Mouse (Mus musculus) cerebellum, postnatal 25 days (tissue): ENCODE measurements around the gene Ldhd.

Experiments
- DNase-seq, 2 experiments: peaks; one replicate each; pipeline ENCODE4 v3.0.0; 2021; ENCODE audit warnings: mixed read lengths in 2 of 2

Gene Ldhd

DNA sequence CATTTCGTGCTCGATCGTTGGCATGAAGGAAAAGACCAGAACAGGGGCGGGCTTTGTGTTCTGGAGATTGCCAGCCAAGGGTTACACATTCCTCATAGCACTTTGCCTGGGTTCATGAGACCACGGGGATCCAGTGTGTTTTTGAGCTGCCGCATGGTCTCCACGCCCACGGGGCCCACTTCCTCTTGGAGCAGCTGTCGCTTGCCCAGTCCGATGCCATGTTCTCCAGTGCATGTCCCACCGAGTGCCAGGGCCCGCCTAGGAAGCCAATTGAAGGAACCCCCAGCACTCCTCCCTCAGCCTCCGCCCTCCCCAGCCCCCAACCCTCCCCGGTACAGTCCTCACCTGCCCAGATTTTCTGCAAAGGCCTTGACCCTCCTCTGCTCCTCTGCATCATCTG is 3.2 kb downstream of the Ldhd start:
- DNase-seq, result no peak

DNA sequence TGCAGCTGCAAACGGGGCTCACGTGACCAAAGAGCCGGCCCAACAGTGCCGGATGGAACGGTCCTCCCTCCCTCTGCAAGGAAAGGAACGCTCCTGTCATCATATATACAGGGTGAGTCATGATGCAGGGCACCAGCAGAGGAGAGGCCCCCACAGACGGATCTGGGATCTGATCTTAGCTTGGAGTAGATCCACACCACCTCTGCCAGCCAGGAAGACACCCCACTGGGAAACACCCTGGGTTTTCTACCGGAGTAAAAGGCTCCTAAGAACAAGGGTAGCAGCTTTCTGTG is 3.7 kb downstream of the Ldhd start:
- DNase-seq, result peak in 1 of 2 experiments; percentile 44

GRCm38 (mm10) chr8:111625694-111626527 is 4.3 kb downstream of the Ldhd start:
- peak; percentile 82 to 88 for DNase-seq

DNA sequence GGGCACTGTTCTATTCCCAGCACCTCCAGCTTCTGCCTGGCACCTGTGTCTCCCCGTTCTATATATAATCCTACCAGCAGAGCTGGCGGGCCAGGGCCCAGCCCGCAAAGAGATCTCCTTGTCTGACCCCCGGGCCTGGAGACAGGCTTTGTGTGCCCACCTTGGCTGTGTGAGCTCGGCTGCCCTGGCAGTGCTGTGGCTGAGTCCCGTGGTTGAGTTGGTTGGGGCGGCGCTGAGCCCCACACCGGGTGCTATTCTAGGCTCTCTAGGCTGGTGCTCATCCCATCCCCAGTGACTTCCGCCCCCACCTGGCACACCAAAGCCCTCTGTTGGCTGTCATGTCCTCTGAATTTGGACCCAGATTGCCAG is 5.3 kb downstream of the Ldhd start:
- DNase-seq, result peak; percentile 60 to 64

DNA sequence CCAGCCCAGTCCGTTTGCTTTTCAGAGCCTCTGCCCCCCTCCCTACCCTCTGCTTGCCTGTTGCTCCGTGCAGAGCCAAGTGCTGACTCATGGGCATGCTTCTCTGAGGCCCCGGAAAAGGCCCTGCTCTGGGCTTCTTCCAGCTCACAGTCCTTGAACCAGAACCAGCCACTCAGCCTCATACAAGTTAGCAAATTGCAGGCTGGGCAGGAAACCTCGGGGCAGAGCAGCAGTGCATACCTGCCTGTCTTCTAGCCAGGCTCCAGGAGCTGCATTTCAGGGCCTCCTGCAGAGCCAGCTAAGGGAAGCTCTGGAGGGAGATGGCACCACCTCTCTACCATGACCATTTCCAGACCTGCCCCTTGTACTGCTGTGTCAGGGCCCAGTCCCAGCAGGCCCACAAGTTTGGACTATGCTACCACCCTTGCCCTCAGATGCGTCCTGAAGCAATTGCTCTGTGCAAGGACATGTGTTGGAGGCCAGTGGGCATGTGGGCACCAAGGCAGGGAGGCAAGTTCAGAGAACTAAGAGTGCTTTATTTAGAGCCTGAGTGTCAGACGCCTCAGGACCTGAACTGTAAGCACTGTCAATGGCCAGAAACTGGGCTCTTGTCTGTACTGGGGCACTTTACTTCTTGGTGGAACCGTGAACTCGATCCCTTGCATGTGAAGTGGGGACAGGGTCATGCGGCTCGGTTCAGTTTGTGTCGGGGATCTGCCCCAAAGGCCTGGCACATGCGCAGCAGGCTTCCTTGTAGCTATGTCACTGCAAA is 5.9 kb downstream of the Ldhd start:
- DNase-seq, result peak; percentile 81 to 86

DNA sequence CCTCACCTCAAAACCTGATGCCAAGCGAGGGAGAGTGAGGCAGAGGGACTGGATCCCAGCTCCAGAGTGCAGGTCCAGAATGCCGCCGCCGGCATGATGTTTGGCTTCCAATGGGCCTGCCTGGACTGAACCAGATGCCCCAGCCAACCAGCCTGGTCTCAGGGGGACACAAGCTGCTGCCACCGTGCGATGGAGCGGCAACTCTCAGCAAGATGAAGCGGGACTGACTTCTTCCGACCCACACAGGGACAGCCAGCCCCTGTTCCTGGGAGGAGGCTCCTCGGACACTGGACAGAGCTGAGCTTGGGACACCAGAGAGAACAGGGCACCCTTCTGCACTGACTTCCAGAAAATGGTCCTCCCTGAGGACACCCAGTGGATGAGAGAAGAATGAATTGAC is 7.6 kb downstream of the Ldhd start:
- peak in 1 of 2 experiments; percentile 30 for DNase-seq

- no peak for DNase-seq
Observed at GRCm38 (mm10) chr8:111622104-111622503, 8.1 kb downstream of the Ldhd start.

DNA sequence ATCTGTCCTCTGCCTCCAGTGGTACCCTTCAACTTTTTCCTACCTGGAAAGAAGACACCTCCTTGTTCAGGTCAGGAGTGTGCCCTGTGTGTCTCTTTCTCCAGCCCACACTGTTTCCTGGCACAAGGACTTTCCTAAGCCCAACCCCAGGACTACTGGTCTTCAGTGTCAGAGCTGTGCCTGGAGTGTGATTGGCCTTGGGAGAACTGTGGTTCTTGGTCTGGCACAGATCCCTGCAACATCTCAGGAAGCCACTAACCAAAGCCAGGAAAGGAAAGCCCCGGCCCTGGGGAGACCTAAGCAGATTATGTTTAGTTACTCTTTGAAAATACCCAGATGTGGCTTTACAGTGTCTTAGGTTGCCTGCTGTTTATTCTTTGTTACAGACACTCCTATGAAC is 10.2 kb downstream of the Ldhd start:
- DNase-seq, result no peak

DNA sequence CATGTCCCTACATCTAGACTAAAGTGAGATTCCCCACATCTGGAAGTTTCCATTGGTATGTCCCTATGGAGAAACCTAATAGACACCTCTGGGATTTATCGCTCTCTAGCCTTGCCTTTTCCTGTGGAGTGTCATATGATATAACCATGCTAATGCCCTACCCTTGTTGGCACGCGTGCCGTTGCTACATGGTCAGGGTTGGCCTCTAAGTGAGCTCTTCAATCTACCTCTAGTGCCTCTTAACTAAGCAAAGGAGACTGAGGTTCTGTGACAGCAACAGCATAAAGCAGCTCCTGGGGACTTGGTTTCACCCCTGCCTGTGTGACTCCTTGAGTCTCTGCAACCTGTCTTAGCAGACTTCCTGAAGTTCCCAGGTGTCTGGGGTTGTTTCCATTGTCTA is 11.9 kb downstream of the Ldhd start:
- no peak for DNase-seq

DNA sequence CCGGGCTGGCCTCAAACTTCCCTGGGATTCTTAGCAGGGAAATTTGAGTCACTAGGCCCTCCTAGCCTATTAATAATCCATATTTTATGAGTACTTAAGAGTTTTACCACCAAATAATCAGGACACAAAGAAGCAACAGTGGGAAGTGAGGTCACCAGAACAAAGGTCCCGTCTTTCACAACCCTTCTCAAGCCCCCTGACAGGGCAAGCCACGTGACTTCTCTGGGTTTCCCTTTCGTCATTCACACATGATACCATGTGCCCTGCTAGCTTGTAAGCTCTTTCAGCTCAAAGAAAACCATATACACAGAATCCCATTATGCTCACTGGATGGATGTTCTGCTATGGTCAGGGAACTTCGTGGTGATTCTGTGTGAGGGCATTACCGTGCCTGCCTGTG is 12.4 kb downstream of the Ldhd start:
- no peak for DNase-seq

DNA sequence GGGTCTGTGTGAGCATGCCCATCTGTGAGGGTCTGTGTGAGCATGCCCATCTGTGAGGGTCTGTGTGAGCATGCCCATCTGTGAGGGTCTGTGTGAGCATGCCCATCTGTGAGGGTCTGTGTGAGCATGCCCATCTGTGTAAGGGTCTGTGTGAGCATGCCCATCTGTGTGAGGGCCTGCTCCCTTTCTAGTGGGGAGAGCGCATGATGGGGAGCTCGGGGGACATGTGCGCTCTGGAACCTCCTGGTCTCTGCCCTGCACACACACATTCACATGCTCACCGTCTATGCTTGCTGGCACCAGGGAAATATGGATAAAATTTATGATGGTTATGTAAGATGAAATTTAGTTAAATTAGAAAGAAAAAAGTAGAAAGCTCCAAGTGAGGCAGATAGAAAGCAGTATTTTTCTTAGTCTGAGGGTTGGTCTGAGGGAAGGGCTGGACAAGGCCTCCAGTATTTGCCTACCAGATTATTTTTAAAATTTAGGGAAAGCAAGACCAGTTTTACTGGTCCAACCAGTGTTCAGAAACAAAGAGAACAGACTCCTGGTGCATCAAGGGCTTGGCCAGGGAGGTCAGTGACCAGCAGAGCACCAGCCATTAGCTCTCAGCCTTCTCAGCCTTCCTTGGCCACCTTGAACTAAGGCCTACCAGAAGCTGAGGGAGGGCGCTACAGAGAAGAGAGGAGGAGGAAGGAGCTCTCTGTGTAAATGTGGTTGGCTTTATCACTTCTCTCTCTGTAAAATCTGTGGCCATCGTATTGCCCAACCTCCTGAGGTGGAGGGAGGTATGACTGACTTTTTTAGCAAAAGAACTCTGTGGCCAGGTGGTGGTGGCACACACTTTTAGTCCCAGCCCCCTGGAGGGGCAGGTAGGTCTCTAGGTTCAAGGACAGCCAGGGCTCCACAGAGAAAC is 15.1 kb downstream of the Ldhd start:
- no peak for DNase-seq

DNA sequence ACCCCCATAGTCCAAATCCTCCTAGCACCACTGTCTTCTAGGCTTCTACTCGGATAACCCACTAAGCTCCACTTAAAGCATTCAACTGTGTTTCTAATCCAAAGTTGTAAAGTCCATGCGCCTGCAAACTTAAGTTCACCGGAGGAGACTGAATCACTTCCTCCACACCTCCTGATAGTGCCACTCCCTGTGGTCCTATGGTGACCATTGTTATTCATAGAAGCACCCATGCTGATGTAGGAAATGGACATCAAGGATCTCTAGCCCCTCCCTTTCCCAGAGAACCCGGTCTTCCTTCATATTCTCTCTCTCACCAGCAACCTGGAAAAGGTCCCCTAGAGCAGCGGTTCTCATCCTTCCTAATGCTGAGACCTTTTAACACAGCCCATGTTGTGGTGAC is 17.0 kb downstream of the Ldhd start:
- no peak for DNase-seq

DNA sequence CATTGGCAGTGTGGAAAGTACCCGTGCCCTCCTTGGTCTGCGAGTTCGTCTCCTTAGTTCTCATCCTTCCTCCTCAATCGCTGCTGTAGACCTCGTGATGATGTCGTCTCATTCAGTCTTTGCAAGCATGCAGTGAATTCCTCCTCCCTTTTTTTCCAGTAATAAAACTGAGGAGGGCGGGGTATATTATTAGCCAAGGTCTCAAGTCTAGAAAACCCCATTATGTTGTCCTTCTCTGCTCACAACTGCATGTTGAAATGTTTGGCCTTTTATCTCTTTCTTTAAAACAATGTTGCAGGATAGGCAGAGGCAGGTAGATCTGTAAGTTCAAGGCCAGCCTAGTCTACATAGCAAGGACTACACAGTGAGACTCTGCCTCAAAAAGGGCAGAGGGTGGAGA is 22.8 kb downstream of the Ldhd start:
- no peak for DNase-seq

DNA sequence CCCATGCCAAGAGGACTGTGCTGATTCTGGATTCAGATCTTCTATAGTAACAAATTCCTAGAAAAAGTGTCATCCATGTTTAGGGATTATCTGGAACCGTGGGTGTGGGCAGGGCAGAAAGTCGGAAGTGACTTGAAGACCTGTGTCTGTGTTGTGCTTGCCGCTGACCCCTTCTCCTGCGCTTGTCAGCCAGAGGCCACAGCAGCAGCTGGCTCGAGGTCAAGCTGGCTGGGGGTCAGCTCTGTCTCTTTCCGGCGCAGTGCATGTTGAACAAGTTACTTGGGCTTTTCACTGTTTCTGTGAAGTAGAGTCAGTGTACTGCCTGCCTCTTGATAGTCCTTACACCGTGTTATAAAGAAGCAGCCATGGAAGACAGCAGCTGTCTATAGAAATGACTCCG is 23.2 kb downstream of the Ldhd start:
- DNase-seq, result peak in 1 of 2 experiments; percentile 32

DNA sequence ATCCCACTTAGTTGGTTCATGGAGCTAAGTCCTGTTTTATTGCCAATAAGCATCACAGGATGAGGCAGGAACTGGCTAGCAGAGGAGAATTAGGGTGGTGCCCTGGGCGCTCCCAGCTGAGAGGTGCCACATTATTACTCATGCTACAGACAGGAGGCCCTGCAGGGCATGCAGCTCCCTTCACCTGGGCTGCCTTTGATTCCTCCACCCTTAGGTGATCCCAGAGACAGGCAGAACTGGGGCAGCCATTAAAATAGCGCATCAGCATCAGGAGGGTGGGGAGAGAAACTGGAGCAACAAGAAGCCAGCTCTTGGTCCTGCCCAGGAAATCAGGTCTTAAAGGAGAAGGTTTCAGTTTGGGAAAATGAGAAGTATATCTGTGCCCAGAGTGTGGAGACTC is 25.2 kb downstream of the Ldhd start:
- DNase-seq, result no peak

DNA sequence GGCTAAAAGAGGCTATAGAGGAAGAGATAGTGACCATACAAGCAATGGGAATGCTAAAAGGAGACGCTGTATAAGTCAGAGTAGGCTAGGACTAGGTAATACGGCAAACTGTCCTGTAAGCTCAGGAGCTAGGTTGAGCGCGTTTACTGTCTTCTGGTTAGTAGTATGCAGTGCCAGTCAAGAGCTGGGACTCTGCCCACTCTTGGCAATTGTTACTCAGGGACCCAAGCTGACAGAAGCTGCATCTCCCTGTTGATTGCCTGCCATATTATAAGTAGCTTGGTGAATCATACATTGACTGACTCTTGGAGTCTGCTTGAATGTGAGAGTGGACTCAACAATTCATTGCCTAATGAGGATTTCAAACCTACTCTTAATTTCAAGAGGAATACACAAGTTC is 28.1 kb downstream of the Ldhd start:
- peak; percentile 77 to 85 for DNase-seq

GRCm38 (mm10) chr8:111599707-111600444 is 30.3 kb downstream of the Ldhd start:
- peak in 1 of 2 experiments; percentile 30 for DNase-seq

GRCm38 (mm10) chr8:111597310-111597709 is 32.9 kb downstream of the Ldhd start:
- DNase-seq, result no peak

GRCm38 (mm10) chr8:111596485-111596821 is 33.7 kb downstream of the Ldhd start:
- DNase-seq, result no peak

- peak in 1 of 2 experiments; percentile 20 for DNase-seq
Observed at GRCm38 (mm10) chr8:111595712-111596484, 34.3 kb downstream of the Ldhd start.

- DNase-seq, result peak; percentile 27 to 48
Observed at GRCm38 (mm10) chr8:111594951-111595350, 35.2 kb downstream of the Ldhd start.
